Mouse (Mus musculus): ENCODE results near the gene Rabgap1l.

DNA sequence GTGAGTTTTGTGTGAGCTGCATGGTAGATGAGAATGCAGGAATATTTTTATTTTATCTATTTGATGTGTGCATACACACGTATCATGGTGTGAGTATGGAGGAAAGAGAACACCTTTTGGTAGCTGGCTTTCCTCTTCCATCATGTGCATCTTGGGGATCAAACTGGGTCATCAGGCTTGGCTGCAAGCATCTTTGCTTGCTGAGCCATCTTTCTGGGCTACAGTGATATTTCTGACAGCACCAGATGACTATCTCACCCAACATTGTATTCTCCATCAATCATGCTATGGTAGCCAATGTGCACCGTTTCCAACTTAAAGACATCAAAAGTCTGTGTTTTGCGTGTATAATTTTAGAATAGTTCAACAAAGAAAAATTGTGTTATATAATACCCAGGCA lies 30.6 kb upstream of the Rabgap1l start:
- no peak for TF ChIP-seq CTCF (IDR thresholded peaks at IDR 0.05; ENCODE audit: borderline replicate concordance, extremely low read depth, insufficient read depth, insufficient read length)
- no peak for TF ChIP-seq POLR2A (IDR thresholded peaks at IDR 0.05; ENCODE audit: borderline replicate concordance, extremely low read depth, insufficient read depth, insufficient read length, poor library complexity, severe bottlenecking)

All from brain, embryonic 14.5 days (tissue).